Mouse (Mus musculus) cortical plate, adult 2 months (tissue): Measurements from ENCODE around the gene Atp6v0a1. TPM values are rescaled to one million over a fixed set of nuclear protein-coding genes. Genes with fewer than 3 reads are reported as not detected.

ENCODE experiments used
- H3K27ac ChIP-seq: fragments of 200-500 bp; 2 replicates; pipeline ENCODE4 v1.5.1; 2012; ENCODE audit warnings: low read length, control low read depth, inconsistent platforms; ENCODE audit not compliant: insufficient read depth
- H3K4me1 ChIP-seq: fragments of 200-500 bp; 2 replicates; pipeline ENCODE4 v1.6.1; 2011; ENCODE audit warnings: low read length; ENCODE audit not compliant: control insufficient read depth, insufficient read depth
- H3K4me3 ChIP-seq: fragments of 200-500 bp; 2 replicates; pipeline ENCODE4 v1.5.1; 2011; ENCODE audit warnings: mild to moderate bottlenecking, low read length, control low read depth; ENCODE audit not compliant: insufficient read depth
- CTCF ChIP-seq: fragments of 200-500 bp; IDR thresholded peaks from 2 replicates; pipeline ENCODE4 v1.5.1; 2011; ENCODE audit warnings: mild to moderate bottlenecking, control low read depth, low read length; ENCODE audit not compliant: insufficient read depth; ENCODE audit errors: extremely low read depth
- POLR2A ChIP-seq: fragments of 200-500 bp; IDR thresholded peaks from 2 replicates; pipeline ENCODE4 v1.6.1; 2011; ENCODE audit warnings: mild to moderate bottlenecking, low read length, control low read depth; ENCODE audit not compliant: insufficient read depth; ENCODE audit errors: extremely low read depth
- polyA plus RNA-seq: library from polyadenylated mRNA; depleted of rRNA; stranded (reverse); fragments of >200 nt; gene quantifications from 2 replicates; pipeline ENCODE4 v1.2.3, GENCODE M21; 2012

Atp6v0a1 gene
- polyA plus RNA-seq, 1 experiment: 333 TPM

DNA sequence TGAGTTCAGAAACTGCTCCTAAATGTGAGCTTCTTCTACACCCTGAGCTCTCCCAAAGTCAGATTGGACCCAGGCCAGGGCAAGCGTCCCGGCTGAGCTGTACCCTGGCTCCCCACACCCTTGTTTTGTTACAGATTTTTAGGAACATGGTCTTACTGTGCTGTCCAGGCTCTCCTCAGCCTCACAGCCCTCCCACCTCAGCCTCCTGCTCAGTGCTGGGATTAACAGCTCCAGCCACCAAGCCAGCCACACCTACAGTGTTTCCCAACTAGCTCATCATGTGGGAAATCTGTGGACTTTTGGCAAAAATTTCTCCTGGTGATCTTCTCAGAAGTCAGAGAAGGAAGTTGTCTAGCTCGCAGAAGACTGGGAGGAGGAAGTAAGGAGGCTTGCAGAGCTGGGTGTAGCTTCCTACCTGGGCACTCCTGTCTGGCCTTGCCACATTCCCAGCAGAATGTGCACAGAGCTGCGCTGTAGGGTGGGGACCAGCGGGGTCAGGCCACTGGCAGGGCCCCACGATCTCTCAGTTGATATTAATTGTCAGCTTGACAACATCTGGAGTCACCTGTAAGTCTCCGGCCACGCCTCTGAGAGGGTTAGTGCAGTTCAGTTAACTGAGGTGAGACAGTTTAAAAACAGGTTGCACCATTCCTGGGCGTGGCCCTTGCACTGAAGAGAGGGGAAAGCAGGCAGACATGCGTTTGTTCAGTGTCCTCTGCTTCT lies 43.7 kb downstream of the Atp6v0a1 start:
- Histone ChIP-seq H3K4me3 (no peak overlapping the region), H3K27ac (0 out of 2 replicates have a peak overlapping the region, but pooled peaks have one; percentile 7), H3K4me1 (peaks cover 12% of the 10 kb centered on the region)
- TF ChIP-seq POLR2A (no peak), CTCF (no peak)

DNA sequence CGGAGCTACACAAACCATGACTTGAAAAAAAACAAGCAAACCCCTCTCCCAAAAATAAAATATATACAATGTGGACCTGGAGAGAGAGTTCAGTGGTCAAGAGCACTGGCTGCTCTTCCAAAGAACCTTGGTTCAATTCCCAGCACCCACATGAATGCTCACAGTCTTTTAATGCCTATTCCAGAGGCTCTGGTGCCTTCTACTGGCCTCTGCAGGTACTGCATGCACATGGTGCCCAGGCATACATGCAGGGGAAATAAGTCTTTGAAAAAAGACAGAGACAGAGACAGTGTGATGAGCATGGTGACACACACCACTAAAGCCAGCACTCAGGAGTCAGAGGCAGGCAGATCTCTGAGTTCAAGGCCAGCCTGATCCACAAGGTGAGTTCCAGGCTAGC lies 44.7 kb downstream of the Atp6v0a1 start:
- H3K4me3 ChIP-seq: no peak overlapping the region
- TF ChIP-seq CTCF (peak; percentile 23; the same call in 1 of the 2 replicates), POLR2A (no peak)
- no peak overlapping the region for H3K27ac ChIP-seq
- H3K4me1 ChIP-seq: peaks cover 12% of the 10 kb centered on the region

DNA sequence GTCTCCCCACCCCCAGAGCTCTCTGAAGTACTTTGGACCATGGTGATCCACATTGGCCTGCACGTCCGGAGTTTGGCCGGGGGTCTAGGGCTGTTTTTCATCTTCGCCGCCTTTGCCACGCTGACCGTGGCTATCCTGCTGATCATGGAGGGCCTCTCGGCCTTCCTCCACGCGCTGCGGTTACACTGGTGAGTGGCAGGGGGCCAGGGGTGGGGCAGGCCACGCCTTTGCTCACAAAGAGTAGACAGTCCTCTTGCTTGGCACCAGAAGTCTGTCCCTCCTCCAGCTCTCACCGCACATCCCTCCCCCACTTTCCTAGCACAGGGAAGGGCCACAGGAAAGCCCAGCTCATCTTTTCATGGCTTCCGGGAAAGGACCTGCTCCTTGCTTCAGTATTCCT lies 46.2 kb downstream of the Atp6v0a1 start:
- Histone ChIP-seq H3K27ac (no peak overlapping the region), H3K4me1 (peaks cover 7% of the 10 kb centered on the region), H3K4me3 (no peak overlapping the region)
- TF ChIP-seq CTCF: no peak
- TF ChIP-seq POLR2A: no peak

DNA sequence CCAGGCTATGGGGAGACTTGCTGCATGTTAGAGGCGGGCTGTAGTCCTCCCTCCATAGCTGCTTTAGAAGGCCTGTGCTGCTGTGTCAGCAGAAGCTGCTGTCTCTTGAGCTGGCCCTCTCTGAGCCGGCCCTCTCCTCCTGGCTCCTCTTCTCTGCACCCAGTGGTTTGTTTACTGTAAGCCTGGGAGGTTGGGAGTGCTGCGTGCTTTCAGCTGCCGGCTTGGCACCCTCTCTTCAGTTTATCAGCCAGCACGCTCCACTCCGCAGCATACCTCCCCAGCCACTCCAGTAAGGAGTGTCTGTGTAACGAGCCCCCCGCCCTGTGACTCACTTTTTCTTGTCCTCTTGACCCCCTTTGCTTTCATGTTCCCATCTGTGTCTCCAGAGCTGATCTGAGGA lies 47.6 kb downstream of the Atp6v0a1 start:
- TF ChIP-seq POLR2A (no peak), CTCF (no peak)
- Histone ChIP-seq H3K27ac (peak overlapping the region; percentile 43; the same call in 1 of the 2 replicates), H3K4me3 (no peak overlapping the region), H3K4me1 (peaks cover 6% of the 10 kb centered on the region; the same call in 1 of the 2 replicates)

DNA sequence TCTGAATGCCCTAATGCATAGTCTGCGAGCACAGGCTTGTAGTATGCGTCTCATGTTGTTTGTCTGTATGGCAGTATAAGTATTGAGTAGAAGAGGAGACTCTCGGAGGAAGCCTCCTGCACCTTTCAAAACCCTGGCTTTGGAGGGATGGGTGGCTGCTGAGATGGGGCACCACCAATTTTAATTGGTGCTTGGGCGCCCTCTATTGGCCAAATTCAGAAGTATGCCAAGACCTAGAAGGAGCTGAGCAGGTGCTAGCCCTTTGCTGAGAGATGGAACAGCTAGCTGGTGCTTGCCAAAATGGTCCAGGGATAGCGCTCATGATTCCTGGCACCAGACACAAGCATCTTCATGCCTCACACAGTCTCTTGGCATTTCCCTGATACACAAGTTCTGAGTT lies 48.6 kb downstream of the Atp6v0a1 start:
- Histone ChIP-seq H3K4me3 (no peak overlapping the region), H3K4me1 (peaks cover 6% of the 10 kb centered on the region; the same call in 1 of the 2 replicates), H3K27ac (peak overlapping the region; percentile 35; the same call in 1 of the 2 replicates)
- peak; percentile 74 for TF ChIP-seq CTCF
- TF ChIP-seq POLR2A: no peak

DNA sequence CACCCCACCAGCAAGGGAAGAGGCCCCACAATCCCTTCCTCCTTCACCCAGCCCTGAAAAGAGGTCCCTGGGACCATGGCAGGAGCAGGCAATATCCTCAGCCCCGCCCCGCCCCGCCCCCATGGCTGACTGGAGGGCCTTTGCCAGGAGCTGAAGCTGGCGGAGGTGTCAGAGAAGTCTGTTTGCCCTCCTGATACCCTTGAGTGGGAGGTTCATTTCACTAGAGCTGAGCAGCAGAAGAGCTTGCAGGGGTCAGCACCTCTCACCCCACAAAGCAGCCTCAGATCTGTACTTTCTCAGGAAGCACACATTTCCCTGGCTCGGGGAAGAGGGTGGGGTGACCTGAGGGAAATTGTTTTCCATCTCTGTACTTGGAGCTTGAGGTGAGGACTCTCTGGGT lies 49.5 kb downstream of the Atp6v0a1 start:
- peak overlapping the region; percentile 35; the same call in 1 of the 2 replicates for H3K27ac ChIP-seq
- TF ChIP-seq POLR2A: no peak
- no peak for TF ChIP-seq CTCF
- peaks cover 8% of the 10 kb centered on the region; the same call in 1 of the 2 replicates for H3K4me1 ChIP-seq
- H3K4me3 ChIP-seq: no peak overlapping the region

DNA sequence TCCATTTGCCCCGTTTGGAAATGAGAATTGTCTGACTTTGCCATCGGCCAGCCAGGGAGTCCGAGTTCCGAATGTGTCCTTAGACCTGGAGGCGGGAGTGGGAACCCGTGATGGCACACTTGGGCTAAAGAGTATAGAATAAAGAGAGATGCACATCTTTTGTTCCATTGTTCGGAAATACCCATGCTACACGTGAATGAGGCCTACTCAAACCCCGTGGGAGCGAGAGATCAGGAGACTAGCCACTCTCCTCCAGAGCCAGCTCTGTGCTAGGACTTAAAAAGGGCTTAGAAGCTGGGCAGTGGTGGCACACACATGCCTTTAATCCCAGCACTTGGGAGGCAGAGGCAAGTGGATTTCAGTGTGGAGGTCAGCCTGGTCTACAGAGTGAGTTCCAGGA lies 50.2 kb downstream of the Atp6v0a1 start:
- no peak overlapping the region for H3K4me3 ChIP-seq
- peak overlapping the region; percentile 6 for H3K27ac ChIP-seq
- H3K4me1 ChIP-seq: peaks cover 8% of the 10 kb centered on the region; the same call in 1 of the 2 replicates
- no peak for TF ChIP-seq POLR2A
- TF ChIP-seq CTCF: no peak

DNA sequence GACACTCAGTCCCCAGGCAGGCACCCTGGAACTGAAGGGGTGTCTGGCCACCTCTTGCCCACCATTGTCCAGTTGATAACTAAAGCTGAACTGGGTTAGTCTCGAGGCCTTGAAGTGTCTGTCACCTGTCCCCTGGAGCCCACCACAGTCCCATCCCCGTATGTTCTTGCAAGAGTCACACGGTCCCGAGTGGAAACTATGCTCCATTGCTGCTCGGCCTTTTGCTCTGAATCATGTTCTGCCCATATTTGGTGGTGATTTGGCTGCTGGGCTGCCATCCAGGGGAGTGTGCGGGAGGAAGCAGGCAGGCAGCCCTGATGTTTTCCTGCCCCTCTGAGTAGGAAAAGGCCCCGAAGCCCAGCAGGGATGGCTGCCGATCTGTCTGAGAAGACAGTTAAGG lies 50.9 kb downstream of the Atp6v0a1 start:
- TF ChIP-seq CTCF (no peak), POLR2A (no peak)
- Histone ChIP-seq H3K4me1 (peaks cover 8% of the 10 kb centered on the region; the same call in 1 of the 2 replicates), H3K27ac (peak overlapping the region; percentile 61), H3K4me3 (no peak overlapping the region)

DNA sequence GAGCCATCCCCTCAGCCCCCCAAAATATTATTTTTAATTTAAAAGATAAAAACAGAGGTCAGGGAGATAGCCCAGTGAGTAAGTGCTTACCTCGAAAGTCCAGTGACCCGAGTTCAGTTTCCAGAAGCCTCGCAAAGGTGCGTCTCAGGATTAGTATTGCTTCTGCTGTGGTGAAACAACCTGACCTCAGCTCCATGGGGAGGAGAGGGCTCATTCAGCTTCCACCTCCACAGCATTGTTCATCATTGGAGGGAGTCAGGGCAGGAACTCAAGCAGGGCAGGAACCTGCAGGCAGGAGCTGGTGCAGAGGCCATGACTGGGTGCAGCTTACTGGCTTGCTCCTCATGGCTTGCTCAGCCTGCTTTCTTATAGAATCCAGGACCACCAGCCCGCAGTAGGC lies 51.8 kb downstream of the Atp6v0a1 start:
- no peak overlapping the region for H3K27ac ChIP-seq
- H3K4me3 ChIP-seq: no peak overlapping the region
- no peak for TF ChIP-seq CTCF
- no peak for TF ChIP-seq POLR2A
- peaks cover 8% of the 10 kb centered on the region; the same call in 1 of the 2 replicates for H3K4me1 ChIP-seq

DNA sequence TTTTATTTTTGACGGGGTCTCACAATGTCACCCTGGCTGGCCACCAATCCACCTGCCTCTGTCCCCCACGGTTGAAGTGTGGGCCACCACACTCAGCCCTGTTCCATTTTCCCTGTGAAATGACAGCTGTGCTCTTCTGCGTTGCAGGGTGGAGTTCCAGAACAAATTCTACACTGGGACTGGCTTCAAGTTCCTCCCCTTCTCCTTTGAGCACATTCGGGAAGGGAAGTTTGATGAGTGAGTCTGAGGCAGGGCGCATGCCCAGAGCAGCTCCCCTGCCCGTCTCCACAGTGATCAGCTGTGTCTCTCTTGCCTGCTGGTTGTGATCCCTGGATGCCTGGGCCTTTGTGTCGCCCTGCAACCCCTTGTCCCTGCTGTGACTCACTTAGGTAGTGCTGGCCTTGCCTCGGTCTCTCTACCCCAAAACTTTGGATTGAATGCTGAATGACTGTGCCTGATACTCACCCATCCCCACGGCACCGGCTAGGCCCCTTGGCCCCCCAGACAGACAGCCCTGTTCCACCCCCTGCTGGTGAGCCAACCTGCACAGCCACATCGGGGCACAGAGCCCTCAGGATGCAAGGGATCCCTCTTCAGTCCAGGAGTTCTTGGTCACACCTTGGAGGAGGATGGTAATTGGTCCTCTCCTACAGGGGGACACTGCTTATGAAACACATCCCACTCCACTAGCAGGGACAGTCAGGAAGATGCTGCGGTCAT lies 53.1 kb downstream of the Atp6v0a1 start:
- H3K4me1 ChIP-seq: peaks cover 8% of the 10 kb centered on the region; the same call in 1 of the 2 replicates
- TF ChIP-seq POLR2A (no peak), CTCF (no peak)
- H3K27ac ChIP-seq: peak overlapping the region; percentile 12; the same call in 1 of the 2 replicates
- no peak overlapping the region for H3K4me3 ChIP-seq
